Mouse (Mus musculus): ENCODE measurements at regions not wholly inside any gene's neighbourhood (a gene's known extent, or its start where the extent isn't known, plus 50 kb on each side); places are given as distances from the start of the nearest gene placed in this dataset.

DNA sequence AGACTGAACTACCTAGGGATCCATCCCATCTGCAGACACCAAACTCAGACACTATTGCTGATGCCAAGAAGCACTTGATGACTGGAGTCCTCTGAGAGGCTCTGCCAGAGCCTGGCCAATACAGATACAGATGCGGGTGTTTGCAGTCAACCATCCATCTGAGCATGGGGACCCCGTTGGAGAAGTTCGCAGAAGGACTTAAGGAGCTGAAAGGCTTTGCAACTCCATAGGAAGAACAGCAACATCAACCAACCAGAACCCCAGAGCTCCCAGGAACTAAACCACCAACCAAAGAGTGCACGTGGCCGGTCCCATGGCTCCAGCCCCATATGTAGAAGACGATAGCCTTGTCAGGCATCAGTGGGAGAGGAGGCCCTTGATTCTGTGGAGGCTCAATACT, 1121.9 kb upstream of the Adgrl2 start:
- TF ChIP-seq CTCF (IDR thresholded peaks at IDR 0.05) = no peak
- no peak for TF ChIP-seq EP300 (IDR thresholded peaks at IDR 0.05; ENCODE audit: insufficient read depth, low read depth, low read length)
- TF ChIP-seq POLR2A (IDR thresholded peaks at IDR 0.05; ENCODE audit: insufficient read depth, low read depth, low read length) = no peak
